Mouse (Mus musculus) cerebellum, adult 11-12 months (tissue): ENCODE measurements around the gene Enox1.
A peak's percentile ranks its signal among the peaks of the same experiment; 100 is the strongest.

ENCODE experiments used
- DNase-seq: peaks from one replicate; pipeline ENCODE4 v3.0.0; 2022

Enox1 gene

DNA sequence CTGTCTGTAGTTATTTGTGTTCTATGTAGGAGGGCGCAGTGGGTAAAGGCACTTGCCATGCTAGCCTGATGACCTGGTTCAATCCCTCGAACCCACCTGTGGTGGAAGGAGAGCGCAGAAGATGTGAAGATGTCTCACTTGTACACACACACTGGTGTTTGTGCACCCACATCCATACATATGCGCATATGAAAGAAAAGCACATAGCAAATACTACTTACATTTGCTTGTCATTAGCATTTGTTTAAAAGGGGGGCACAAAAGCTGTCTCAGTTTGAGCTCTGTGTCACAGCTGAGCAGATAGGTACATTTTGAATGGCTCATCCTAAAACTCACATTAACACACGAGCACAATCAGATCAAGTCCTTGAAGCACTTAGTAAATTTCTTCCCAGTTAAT is 560.4 kb downstream of the Enox1 start:
- no peak for DNase-seq

DNA sequence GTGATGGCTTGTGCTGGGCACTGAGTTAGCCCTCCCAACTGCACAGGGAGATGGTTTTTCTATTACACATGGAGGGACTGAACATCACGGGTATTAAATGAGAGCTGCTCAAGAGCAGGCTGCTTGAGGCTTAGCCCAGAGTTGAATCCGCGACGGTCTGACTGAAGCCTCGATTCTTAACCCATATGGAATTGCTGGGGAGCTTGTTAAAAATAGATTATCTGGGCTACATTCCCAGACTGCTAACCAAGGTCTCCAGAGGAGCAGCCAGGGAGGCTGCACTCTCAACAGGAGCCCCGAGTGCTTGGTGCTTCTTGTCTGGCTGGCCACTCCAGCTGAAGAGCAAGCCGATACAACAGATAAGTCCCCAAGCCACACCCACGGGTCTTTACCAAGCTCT is 562.3 kb downstream of the Enox1 start:
- DNase-seq = peak; percentile 19

DNA sequence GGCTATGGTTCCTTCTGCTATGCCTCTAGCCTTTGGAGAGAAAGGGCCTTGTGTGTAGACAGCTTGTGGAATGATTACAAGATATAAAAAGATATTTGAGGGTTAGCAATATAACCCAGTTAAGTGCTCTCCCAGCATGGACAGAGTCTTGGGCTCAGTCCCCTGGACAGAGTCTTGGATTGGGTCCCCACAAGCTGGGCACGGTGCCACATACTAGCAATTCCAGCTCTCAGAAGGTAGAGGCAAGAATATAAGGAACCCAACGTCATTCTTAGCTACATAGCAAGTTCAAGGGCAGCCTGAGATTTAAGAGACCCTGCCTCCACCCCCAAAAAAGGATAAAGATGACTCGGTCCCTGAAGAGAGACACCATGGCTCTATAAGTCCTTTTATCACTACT is 581.5 kb downstream of the Enox1 start:
- DNase-seq = no peak

DNA sequence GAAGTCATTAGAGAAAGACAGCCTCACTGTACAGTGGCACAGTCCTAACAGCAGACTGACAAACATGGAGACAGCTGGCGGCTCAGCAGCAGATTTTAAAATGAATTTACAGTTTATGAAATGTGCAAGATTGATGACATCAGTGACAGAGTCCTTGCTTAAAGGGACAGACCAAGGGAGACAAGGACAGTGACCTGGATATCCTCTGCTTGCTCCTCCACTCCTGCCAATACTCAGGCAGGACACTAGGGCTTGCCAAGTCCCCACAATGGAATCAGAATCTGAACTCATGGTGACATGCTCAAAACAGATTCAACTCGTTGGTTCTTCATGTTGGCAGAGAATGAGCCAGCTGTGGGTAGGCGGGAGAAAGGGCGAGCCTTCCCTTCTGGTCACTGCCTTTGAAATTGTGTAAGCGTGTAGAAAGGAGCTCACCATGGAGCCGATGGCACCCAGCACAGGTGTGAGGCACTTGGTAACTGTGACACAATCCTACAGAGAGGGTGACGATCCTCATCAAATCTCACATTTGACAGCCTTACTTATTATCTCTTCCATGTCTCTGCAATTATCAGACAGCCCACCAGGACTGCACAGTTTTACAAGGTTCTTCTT is 582.3 kb downstream of the Enox1 start:
- peak; percentile 19 for DNase-seq

DNA sequence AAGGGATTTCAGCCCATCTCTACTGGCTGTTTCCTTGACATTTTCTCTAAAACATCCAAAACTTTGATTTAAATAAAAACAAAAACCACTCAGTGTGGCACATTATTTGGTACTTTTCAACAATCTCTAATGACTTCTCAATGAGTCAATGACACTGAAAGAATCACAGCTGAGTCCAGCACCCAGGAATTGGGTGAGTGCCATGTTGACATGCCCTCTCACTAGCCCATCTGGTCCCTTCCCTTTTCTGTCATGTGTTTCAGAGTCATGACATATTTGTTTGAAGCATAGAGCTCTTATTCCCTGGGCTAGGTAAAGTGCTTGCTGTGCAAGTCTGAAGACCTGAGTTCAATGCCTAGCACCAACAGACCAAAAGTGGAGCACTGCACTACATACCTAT is 582.8 kb downstream of the Enox1 start:
- DNase-seq = no peak

DNA sequence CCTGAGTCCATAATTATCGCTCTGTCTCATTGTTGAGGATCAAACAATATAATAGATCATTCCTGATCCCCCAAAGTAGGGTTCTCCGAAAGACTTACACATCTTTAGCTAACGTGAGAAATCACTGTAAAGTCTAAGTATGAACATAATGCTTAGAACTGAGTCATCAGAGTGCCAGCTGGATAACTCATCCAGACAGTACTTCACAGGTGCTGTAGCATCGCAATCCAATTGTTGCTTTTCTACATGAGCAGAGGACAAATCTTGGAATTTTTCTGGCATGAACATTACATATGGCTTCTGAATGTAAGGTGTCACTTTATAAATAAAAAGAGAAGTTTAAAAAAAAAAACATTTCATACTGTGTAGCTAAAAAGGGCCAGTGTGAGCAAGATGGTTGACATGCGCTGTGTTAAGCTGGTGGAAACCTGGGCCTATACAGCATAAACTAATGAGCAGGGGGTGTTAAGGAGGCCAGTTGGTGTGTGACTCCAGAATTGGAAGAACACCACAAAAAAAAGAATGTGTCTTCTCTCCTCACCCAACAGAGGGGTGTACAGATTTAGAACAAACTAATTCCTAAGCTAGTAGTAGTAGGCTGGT is 588.2 kb downstream of the Enox1 start:
- no peak for DNase-seq

GRCm38 (mm10) chr14:77748920-77749319 is 592.4 kb downstream of the Enox1 start:
- DNase-seq = no peak
